Mouse (Mus musculus) large intestine, adult 2 months (tissue): ENCODE results near the gene Nars2. TPM values are rescaled to one million over a fixed set of nuclear protein-coding genes. Genes with fewer than 3 reads are reported as not detected.

ENCODE experiments used
- DNase-seq: peaks from one replicate; pipeline ENCODE4 v3.0.0-alpha.2; 2012; ENCODE audit warnings: low read depth, low spot score
- WGBS: fragments of 180-500 bp; shearing (Covaris S2); methylation state at CpG from one replicate; pipeline ENCODE4 v1.1.7; 2018; 5-methylcytosine and 5-hydroxymethylcytosine counted together
- polyA plus RNA-seq: library from polyadenylated mRNA; depleted of rRNA; stranded (reverse); fragments of >200 nt; gene quantifications from 2 replicates; pipeline ENCODE4 v1.2.3, GENCODE M21; 2012

The Nars2 gene
- polyA plus RNA-seq, 1 experiment = 2.2 TPM

DNA sequence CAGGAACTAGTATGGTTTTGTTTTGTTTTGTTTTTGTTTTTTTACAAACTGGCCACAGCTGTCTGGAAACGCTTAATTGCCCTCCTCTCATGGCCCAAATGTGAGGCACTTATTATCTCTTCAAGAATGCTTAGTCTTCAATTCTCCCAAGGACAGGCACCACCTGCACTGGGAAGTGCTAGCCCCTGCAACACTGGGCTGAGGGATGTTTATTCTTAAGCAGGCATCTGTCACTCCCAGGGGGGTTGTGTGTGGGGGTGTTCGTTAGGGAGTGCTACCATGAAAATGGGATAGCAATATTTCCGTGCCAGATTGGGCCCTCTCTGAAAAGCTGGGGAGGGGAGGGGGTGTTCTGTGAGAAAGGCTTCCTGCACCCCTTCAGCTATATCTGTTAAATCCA is 15.9 kb downstream of the Nars2 start:
- 56% methylated on average over 3 of the region's 3 CpGs for WGBS
- DNase-seq = no peak

DNA sequence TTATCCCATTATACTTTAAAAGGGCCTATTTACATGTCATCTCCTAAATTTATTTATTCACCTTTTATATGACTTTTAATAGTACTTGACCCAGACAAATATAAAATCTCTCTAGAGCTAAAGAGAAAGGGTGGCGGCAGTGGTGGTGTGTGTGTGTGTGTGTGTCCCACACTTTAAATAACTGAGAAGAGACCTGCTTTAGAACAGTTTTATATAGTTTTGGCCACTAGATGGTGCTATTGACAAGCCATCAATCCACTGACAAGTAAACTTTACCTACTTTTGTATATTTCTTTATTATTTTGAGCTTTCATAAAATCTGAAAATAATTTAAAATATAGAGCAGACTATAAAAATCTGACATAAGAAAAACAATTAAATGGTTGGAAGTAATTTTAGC is 19.1 kb downstream of the Nars2 start:
- 9% methylated on average over 1 of the region's 1 CpGs for WGBS

DNA sequence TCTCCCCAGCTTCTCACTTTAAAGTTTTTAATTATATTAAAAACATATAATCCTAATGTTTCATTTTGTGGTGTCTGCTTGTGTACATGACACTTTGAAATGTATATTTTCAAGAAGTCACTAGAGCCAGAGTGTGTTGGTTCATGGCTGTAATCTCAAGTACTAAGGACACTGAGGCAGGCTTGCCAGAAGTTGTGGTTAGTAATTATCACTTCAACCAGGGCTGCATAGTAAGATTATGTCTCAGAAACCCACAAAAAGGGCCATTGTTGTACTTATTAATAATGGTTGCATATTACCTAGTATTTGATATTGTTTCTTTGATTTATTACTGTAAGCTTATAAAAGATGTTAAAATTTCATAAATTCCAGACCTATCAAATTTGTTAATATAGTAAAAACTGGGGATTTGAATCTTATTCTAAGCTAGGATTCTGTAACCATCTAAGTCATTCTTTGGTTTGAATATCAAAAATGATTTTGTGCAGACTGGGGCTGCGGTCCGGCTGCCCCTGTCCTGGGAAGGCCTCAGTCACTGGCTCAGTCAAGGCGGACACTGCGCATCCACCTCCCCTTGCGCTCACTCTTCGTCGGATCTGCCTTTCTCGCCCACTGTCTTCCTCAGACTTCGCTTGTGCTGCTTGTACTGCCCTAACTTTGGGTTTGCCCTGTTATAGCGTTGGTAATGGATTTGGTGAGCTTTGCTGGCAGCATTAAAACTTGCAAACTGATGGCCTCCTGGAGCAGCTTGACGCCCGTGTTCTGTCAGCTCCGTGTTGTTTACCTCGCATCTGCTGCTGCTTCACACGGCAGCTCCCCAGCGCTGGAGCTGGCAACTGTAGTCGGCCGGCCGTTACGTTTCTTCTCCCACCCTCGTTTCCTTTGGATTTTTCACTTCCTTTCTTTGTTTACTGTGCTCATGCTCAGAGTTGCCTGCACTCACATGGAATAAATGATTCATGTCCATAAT is 20.0 kb downstream of the Nars2 start:
- WGBS = 75% methylated on average over 21 of the region's 21 CpGs
- DNase-seq = no peak

More for the DNA sequence above, 19.1 kb downstream of the Nars2 start:
- no peak for DNase-seq

DNA sequence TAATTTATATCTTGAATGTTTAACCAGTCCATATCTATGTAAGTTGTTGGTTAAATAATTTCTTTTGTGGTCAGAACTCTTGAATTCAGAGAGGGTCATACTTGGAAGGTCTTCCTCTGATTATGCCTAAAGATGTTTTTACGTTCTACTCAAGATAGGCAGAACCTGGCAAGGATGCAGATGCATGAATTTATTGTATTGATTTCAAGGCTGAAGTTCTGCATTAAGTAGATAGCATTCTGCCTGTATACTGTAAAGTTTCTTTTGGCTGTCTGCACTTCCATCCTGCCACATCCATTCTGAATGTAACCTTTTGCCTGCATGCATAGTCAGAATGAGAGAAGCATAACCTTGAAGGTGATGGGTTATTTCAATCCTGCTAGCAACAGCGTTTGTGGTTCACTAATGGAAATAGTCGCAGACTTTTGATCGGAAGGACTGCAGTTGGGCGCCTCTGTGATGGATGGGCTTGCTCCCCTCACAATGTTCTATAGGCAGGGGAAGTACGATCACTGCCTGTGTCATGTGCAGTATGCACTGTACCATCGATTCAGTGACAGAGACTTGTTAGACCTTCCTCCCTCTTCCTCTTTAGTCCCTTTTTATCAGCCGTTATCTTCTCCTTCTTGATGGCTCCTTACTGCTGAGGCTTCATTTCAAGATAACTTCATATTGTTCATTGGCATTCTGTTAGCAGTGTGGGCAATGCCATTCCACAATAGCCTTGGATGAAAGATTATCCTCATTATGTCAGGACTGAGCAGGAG is 21.0 kb downstream of the Nars2 start:
- WGBS = 82% methylated on average over 8 of the region's 8 CpGs

DNA sequence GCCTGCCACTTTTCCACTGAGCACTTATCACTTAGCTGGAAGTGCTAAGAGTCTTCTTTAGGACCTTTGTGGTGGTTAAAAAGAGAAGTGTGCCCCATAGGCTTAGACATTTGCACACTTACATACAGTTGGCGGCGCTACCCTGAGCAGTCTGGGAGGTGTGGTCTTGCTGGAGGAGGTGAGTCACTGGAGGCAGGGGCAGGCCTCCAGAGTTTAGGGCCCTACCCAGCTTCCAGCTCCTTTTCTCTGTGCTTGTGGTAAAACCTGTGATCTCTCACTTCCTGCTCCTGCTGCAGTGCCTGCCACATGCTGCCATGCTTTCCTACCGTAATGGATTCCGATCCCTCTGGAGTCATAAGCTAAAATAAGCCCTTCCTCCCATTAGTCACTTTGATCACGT is 24.6 kb downstream of the Nars2 start:
- 86% methylated on average over 5 of the region's 5 CpGs for WGBS
- DNase-seq = no peak

More for the DNA sequence above, 21.0 kb downstream of the Nars2 start:
- no peak for DNase-seq

DNA sequence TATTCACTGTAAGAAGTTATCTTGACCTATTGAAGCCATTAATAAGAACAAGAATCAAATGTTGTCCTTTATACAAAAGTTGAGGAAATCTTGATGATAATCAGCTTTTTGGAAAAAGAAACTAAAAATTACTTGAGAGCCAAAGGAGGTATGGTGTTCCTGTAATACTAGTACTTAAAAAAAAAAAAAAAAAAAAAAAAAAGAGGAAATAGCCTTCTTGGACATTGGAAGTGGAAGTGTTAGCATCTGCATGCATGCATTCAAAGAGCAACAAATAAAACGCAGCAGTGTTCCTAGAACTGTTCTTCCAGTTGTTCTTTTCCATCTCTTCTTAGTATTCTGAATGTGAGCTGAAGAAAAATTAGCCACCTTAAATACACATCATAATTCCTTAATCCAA is 25.9 kb downstream of the Nars2 start:
- 74% methylated on average over 1 of the region's 1 CpGs for WGBS
- no peak for DNase-seq

DNA sequence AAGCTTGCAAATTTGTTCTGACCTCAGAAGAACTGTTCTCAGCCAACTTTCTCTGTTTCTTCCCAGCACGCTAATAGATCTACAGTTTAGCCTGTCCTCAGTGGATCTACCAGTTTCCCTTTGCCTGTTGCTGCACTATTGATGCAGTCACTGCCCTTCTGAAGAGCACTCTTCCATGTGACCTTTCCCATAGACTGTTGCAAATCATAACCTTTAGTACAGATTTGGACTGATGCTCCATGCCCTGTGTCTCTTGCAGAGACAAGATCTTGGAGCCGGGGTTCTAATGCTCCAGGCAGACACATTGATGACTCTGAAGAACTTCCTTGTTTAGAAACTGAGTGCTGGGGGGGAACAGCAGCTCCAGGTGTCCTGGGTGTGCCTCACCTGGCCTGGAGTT is 30.1 kb downstream of the Nars2 start:
- no peak for DNase-seq
- WGBS = 71% methylated on average over 2 of the region's 2 CpGs

DNA sequence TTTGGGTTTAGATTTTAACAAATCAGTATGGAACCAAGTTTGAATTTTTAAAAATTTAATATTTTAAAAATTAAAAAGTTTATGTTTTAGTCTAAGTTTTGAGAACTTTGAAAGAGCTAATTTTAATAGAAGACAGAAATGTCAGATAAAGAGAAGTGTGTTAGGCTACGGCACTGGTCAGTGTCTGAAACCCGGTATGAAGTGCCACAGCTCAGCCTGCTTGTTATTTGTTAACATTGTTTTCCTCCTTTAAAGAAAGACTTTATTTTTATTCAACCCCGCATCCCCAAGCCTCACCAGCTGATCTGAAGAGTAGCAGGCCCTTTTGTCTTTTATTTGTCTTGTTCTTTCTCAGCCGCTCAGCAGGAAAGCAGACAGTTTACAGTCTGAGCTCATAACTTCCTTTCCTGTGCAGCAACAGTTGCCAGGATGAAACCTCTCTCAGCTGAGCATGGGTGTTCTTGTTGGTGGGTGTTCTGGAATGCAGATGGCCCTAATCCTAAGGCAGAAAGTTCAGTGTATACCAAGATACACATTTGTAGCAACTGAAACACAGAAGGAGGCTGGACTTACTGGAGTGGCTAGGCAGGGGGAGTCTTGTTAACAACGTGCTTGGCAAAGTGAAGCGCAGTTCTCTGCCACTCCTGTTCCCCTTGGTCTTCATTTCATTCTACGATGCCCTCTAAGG is 32.5 kb downstream of the Nars2 start:
- DNase-seq = no peak
- 63% methylated on average over 7 of the region's 7 CpGs for WGBS

DNA sequence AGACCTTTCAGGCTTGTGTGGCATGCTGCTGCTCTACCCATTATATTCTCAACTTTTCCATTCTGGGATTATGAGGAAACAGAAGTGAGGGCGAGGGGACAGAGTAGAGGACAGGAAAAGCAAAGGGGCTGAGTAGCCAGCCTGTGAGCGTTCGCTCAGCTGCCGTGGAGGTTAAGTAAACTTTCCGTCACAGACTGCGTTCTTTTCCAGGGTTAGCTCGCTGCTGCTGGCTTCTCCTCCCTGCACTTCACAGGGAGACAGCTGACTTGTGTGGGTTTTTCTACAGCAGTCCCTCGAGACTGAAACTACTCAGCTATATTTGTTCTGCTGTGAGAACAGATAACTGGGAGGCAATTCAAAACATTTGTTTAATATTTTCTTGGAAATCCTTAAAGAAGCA is 34.5 kb downstream of the Nars2 start:
- DNase-seq = no peak
- 57% methylated on average over 8 of the region's 8 CpGs for WGBS

DNA sequence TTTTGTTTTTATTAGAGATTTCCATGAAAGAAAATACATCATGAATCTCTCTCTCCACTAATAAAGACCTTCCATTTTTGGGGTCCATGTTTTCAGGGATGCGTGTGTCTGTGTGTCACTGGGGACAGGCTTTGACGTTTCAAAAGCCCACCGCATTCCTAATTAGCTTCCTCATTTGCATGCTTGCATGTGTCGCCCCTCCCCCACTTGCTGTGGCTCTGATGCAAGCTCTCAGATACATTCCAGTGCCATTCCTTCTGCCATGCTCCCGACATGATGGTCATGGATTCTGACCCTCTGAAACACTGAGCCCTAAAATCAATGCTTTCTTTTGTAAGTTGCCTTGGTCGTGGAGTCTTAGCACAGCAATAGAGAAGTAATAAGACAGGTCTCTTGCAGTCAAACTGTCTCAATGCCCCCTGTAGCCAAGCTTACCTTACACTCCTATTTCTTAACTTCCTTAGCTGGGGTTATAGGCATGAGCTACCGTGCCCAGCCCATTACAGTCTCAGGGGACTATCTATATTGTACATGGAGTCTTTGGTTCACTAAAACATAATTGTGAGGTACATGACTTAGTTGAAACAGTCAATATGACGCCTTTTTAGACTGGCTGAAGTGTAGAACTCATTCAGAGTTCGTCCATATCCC is 35.6 kb downstream of the Nars2 start:
- 79% methylated on average over 9 of the region's 9 CpGs for WGBS
- no peak for DNase-seq

DNA sequence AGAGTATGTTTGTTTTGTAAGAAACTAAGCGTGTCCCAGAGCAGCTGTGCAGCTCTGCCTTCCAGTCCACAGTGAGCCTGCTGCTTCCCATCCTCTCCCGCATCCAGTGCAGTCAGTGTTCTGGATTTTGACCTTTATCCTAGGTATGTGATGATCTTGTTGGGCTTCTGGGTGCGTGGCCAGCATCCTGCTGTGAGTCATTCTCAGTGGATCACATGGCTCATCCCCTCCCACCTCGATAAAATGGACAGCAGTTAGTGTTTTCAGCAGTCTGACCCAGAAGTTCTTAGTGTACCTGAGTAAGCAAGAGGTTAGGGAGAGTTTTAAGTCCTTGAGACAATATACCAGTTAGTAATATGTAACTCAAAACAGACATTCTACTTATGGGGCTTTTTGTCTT is 36.4 kb downstream of the Nars2 start:
- DNase-seq = no peak
- 26% methylated on average over 4 of the region's 4 CpGs for WGBS

DNA sequence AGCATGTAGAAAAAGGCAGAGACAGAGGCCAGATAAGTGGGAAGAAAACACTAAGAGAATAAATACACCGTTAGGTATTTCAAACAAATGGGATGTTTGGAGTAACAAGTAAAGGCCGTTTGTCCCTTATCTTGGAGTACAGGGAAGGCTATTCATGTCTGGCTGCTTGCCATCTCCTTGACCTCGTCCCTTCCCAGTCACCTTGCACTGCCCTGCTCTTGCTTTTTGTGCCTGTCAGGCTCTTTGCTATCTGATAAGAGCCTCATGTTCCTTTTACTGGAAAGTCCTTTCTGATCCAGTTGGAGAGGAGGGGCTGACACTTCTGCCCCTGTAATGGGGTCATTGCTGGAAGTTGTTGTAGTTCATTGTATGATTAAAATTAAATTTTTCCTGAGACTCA is 61.7 kb downstream of the Nars2 start:
- no peak for DNase-seq
- 17% methylated on average over 3 of the region's 3 CpGs for WGBS

DNA sequence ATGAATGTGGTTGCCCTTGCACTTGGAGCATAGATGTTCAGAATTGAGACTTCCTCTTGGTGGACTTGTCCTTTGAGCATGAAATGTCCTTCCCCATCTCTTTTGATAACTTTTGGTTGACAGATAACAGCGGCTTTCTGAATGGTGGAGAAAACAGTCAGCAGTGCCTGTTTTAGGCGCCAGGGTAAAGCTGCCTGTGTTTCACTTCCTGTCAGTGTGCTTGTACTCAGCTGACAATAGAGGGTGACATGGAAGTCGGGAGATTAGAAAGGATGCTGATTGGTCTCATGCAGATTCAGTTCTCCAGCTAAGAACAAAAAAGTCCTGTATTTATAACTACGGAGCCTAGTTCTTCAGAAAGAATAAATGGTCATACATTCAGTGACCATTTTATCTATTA is 66.7 kb downstream of the Nars2 start:
- no peak for DNase-seq
- WGBS = 71% methylated on average over 4 of the region's 4 CpGs

DNA sequence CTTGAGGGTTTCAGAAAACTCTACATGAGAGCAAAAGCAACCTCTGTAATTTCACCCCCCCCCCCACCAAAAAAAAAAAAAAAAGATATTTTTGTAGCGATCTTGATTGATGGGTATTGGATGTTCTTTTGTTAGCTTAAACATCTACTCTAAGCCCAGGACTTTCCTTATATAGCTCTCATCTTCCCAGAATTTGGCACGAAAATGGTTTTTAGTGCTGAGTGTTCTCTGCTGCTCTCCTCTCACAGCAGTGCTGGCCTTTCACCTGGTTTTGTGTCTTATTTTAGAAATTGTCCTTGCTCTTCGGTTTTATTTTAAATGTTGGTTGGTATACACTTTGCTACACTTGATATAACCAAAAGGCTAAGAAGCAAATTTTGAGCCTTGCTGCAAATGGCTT is 67.1 kb downstream of the Nars2 start:
- no peak for DNase-seq
- WGBS = 69% methylated on average over 3 of the region's 3 CpGs

DNA sequence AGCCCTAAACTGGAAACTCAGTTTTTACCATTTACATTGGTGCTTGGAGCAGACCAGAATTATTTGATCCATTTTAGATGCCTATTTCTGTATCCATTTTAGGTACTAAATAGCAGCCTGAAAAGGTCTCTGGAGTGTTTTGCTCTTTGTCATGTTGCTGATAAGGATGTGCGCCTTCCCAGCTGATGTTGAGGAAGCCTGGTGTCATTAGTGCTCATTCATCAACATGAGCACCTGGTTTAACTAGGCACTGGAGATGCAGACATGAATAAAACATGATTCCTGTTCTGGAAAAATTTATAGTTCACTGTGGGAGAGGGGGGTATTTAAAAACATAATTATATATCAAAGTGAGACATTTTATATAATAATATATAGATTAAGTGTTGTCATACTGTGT is 68.0 kb downstream of the Nars2 start:
- 95% methylated on average over 1 of the region's 1 CpGs for WGBS

DNA sequence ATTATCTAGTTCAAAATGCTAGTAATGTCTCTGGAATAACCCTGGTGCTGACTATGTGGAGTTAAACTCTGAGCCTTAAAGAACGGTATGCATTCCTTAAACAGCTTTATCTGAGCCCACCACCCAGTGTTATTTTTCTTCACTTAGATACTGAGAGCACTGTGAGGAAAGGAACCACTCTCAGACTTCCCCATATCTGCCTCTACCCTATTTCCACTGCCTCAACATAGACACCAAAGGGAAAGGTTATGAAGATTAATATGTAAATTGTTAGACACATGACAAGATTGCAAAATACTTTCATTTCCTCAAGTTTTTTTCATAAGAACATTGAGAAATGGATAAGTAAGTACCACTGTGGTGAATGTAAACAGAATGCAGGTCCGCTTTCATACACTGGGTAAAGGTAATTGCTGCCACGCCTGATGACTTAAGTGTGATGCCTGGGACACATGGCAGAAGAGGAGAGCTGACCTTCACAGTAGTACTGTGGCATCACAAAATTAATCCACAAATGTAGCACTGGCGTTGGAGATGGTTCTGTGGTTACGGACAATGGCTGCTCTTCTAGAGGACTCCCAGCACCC is 75.6 kb downstream of the Nars2 start:
- no peak for DNase-seq
- 89% methylated on average over 5 of the region's 5 CpGs for WGBS

More for the DNA sequence above, 68.0 kb downstream of the Nars2 start:
- no peak for DNase-seq

DNA sequence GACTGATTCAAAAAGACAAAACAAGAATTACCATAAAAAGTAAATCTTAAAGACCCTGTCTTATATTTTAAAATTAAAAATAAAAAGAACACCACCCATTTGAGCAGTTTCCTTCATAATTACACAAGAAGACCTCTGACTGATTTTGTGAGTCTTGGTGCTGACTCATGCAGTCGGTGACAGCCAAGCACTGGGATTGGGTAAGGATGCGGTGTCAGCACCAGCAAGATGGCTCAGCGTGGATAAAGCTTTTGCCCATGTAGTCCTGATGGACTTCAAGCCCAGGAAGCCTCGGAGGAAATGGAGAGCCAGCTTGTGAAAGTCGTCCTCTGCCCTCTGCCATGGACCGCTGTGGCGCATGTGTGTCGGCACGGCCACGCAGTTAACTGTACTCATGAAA is 77.8 kb downstream of the Nars2 start:
- 95% methylated on average over 10 of the region's 10 CpGs for WGBS
- DNase-seq = no peak

DNA sequence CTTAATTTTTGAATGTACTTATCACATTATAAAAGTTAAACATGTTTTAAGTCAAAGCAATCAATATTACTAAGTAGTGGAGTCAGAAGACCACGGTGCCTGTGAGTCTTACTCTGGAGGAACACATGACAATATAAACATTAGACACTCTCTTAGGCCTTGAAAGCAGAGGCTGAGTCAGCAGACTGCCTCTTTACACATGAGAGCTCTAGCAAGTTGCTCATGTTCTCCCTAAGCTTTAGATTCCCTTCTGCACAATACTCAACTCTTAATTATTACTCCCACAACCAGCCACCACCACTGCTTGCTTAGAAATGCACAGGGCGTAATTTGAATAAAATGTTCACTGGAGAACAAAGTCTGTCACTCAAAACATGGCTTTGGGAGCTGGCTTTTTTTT is 81.1 kb downstream of the Nars2 start:
- no peak for DNase-seq
- WGBS = 85% methylated on average over 2 of the region's 2 CpGs

DNA sequence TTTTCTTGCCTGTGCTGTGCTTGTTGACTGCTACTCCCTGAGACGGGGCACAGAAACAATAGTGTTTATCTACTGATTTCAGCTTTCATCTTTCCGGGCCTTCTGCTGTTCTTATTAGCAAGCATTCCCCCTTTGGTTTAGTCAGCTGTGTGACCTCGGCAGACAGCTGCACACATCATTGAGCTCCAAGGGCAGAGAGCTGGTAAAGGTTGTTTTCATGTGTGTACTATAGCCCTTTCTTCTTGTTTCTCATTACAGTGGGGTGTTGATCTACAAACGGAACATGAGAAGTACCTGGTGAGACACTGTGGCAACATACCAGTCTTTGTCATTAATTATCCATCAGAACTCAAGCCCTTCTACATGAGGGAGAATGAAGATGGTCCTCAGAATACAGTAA is 88.3 kb downstream of the Nars2 start:
- WGBS = 80% methylated on average over 4 of the region's 4 CpGs
- DNase-seq = no peak
